Mouse (Mus musculus): ENCODE data around the gene Bud31.
"Not testable (repeated sequence)": the region's sequence is repeated elsewhere in the genome, so short reads cannot be mapped to it uniquely, and the experiment has no call there.

Gene Bud31

GRCm38 (mm10) chr5:145139571-145140519 lies at the start of gene Bud31, which contains the start of gene Pdap1:
TSS of gene Bud31 (plus strand) at chr5:145140362.
TSS of gene Pdap1 (minus strand) at chr5:145140238.
- DNase-seq (ENCODE audit: low spot score): peak; percentile 92

- no peak for DNase-seq (ENCODE audit: low spot score)
Measured at GRCm38 (mm10) chr5:145096195-145096594, 44.0 kb upstream of the Bud31 start.

- DNase-seq (ENCODE audit: low spot score): no peak
Measured at GRCm38 (mm10) chr5:145098340-145098821, 41.8 kb upstream of the Bud31 start.

- no peak for DNase-seq (ENCODE audit: low spot score)
Measured at GRCm38 (mm10) chr5:145100960-145101359, 39.2 kb upstream of the Bud31 start.

GRCm38 (mm10) chr5:145101451-145101850 lies 38.7 kb upstream of the Bud31 start:
- not testable (repeated sequence) for DNase-seq (ENCODE audit: low spot score)

- DNase-seq (ENCODE audit: low spot score): no peak
Measured at GRCm38 (mm10) chr5:145102706-145103105, 37.5 kb upstream of the Bud31 start.

GRCm38 (mm10) chr5:145104328-145104727 lies 35.8 kb upstream of the Bud31 start:
- DNase-seq (ENCODE audit: low spot score): no peak

- no peak for DNase-seq (ENCODE audit: low spot score)
Measured at GRCm38 (mm10) chr5:145105694-145106275, 34.4 kb upstream of the Bud31 start.

- DNase-seq (ENCODE audit: low spot score): no peak
Measured at GRCm38 (mm10) chr5:145110401-145110800, 29.8 kb upstream of the Bud31 start.

- no peak for DNase-seq (ENCODE audit: low spot score)
Measured at GRCm38 (mm10) chr5:145112566-145112965, 27.6 kb upstream of the Bud31 start.

GRCm38 (mm10) chr5:145113416-145113815 lies 26.7 kb upstream of the Bud31 start:
- no peak for DNase-seq (ENCODE audit: low spot score)

- DNase-seq (ENCODE audit: low spot score): no peak
Measured at GRCm38 (mm10) chr5:145114071-145114605, 26.0 kb upstream of the Bud31 start, which contains the start of gene Arpc1b. TSS of gene Arpc1b (plus strand) at chr5:145114215.

- DNase-seq (ENCODE audit: low spot score): no peak
Measured at GRCm38 (mm10) chr5:145114606-145115473, 25.3 kb upstream of the Bud31 start.

- DNase-seq (ENCODE audit: low spot score): no peak
Measured at GRCm38 (mm10) chr5:145115736-145116135, 24.4 kb upstream of the Bud31 start.

- no peak for DNase-seq (ENCODE audit: low spot score)
Measured at GRCm38 (mm10) chr5:145116316-145116715, 23.8 kb upstream of the Bud31 start.

- peak; percentile 61 for DNase-seq (ENCODE audit: low spot score)
Measured at GRCm38 (mm10) chr5:145116916-145117315, 23.2 kb upstream of the Bud31 start.

GRCm38 (mm10) chr5:145118005-145118404 lies 22.2 kb upstream of the Bud31 start:
- no peak for DNase-seq (ENCODE audit: low spot score)

- DNase-seq (ENCODE audit: low spot score): no peak
Measured at GRCm38 (mm10) chr5:145118461-145118860, 21.7 kb upstream of the Bud31 start.

- DNase-seq (ENCODE audit: low spot score): no peak
Measured at GRCm38 (mm10) chr5:145119385-145119784, 20.8 kb upstream of the Bud31 start.

GRCm38 (mm10) chr5:145120921-145121320 lies 19.2 kb upstream of the Bud31 start:
- DNase-seq (ENCODE audit: low spot score): no peak

- no peak for DNase-seq (ENCODE audit: low spot score)
Measured at GRCm38 (mm10) chr5:145123396-145123795, 16.8 kb upstream of the Bud31 start.

- DNase-seq (ENCODE audit: low spot score): no peak
Measured at GRCm38 (mm10) chr5:145126580-145126979, 13.6 kb upstream of the Bud31 start.

Data from c-Kit-positive CD71-positive TER-119-positive erythroid progenitor cells, embryonic 14.5 days (primary cell).